Mouse (Mus musculus) olfactory bulb, adult 2 months (tissue): Measurements from ENCODE around the gene Zfp830.

Source experiments
- CTCF ChIP-seq: fragments of 200-500 bp; IDR thresholded peaks from 2 replicates; pipeline ENCODE4 v1.5.1; 2012; ENCODE audit warnings: low read depth, mild to moderate bottlenecking, low read length, moderate library complexity; ENCODE audit not compliant: insufficient read depth
- POLR2A ChIP-seq: fragments of 200-500 bp; IDR thresholded peaks from 2 replicates; pipeline ENCODE4 v1.6.1; 2012; ENCODE audit warnings: mild to moderate bottlenecking, low read depth, low read length, moderate library complexity; ENCODE audit not compliant: insufficient read depth

GRCm38 (mm10) chr11:82764438-82764924 lies 336 bp downstream of the Zfp830 start:
- TF ChIP-seq CTCF: no peak
- TF ChIP-seq POLR2A: no peak
